Mouse (Mus musculus) G1E (cell line): Measurements from ENCODE around the gene Trim75.

Experiments
- CTCF ChIP-seq: IDR thresholded peaks from 2 replicates; pipeline ENCODE4 v1.5.1; 2012; ENCODE audit warnings: low read depth, low read length, inconsistent platforms, mixed read lengths
- GATA1 ChIP-seq: IDR thresholded peaks from 2 replicates; pipeline ENCODE4 v1.6.1; 2012; ENCODE audit warnings: borderline replicate concordance, low read length, inconsistent platforms, mixed read lengths
- GATA2 ChIP-seq: IDR thresholded peaks from 2 replicates; pipeline ENCODE4 v1.6.1; 2012; ENCODE audit warnings: low read depth, low read length, inconsistent platforms, borderline replicate concordance
- TAL1 ChIP-seq: conservative IDR thresholded peaks from 2 replicates; pipeline ENCODE4 v1.6.1; 2012; ENCODE audit warnings: low read depth, low read length, inconsistent platforms, mixed read lengths

DNA sequence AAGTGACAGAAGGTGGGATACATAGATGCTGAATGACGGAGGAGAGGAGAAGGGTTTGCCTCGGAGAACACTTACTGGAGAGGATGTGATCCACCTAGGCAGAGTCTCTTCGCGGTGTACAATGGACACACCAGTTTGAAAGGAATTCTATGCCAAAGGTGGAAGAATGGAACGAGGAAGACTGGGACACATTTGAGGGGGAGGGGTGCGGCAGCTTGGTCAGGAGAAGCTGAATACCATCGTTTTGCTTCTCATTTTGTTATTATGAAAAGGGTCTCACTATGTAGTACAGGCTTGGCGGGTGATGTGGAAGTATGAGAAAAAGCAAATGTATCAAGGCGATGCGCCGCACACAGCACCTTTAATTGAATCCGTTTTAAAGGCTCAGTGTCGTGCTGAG lies 45.4 kb upstream of the Trim75 start:
- TF ChIP-seq CTCF (no peak), TAL1 (no peak), GATA2 (no peak), GATA1 (no peak)
